Mouse (Mus musculus) embryonic facial prominence, embryonic 11.5 days (tissue): ENCODE results near the gene Yipf6. TPM values are rescaled to one million over a fixed set of nuclear protein-coding genes. Genes with fewer than 3 reads are reported as not detected.
"Not testable (repeated sequence)": the region's sequence is repeated elsewhere in the genome, so short reads cannot be mapped to it uniquely, and the experiment has no call there.

Experiments used
- ATAC-seq: fragments of 200-750 bp; cut with Nextera tagmentation; replicated peaks from 2 replicates; pipeline ENCODE4 v1.8.0; 2017; ENCODE audit warnings: low read depth; ENCODE audit not compliant: insufficient number of reproducible peaks, low FRiP score, low TSS enrichment
- DNase-seq: peaks from one replicate; pipeline ENCODE4 v3.0.0-alpha.2; 2015; ENCODE audit warnings: low spot score
- H3K27ac ChIP-seq: fragments of 300-500 bp; sonication (generic); replicated peaks from 2 replicates; pipeline ENCODE4 v1.5.1; 2014; ENCODE audit warnings: mild to moderate bottlenecking, low read depth, low read length, control low read depth
- H3K27me3 ChIP-seq: fragments of 300-500 bp; sonication (generic); 2 replicates; pipeline ENCODE4 v1.6.1; 2014; ENCODE audit warnings: mild to moderate bottlenecking, low read length, moderate library complexity, mixed read lengths; ENCODE audit not compliant: control insufficient read depth, insufficient read depth
- H3K36me3 ChIP-seq: fragments of 300-500 bp; sonication (generic); replicated peaks from 2 replicates; pipeline ENCODE4 v1.6.1; 2014; ENCODE audit warnings: low read depth, mild to moderate bottlenecking, low read length, moderate library complexity, mixed read lengths; ENCODE audit not compliant: control insufficient read depth, insufficient read depth
- H3K4me1 ChIP-seq: fragments of 300-500 bp; sonication (generic); 2 replicates; pipeline ENCODE4 v1.6.1; 2014; ENCODE audit warnings: low read length, mixed read lengths; ENCODE audit not compliant: control insufficient read depth, insufficient read depth
- H3K4me2 ChIP-seq: fragments of 300-500 bp; sonication (generic); 2 replicates; pipeline ENCODE4 v1.6.1; 2014; ENCODE audit warnings: low read depth, mild to moderate bottlenecking, control low read depth, low read length, moderate library complexity
- H3K4me3 ChIP-seq: fragments of 300-500 bp; sonication (generic); 2 replicates; pipeline ENCODE4 v1.5.1; 2014; ENCODE audit warnings: low read depth, low read length, control low read depth
- H3K9ac ChIP-seq: fragments of 300-500 bp; sonication (generic); replicated peaks from 2 replicates; pipeline ENCODE4 v1.6.1; 2014; ENCODE audit warnings: mild to moderate bottlenecking, control low read depth, low read length
- H3K9me3 ChIP-seq: fragments of 300-500 bp; sonication (generic); replicated peaks from 2 replicates; pipeline ENCODE4 v1.6.1; 2016; ENCODE audit warnings: mild to moderate bottlenecking, low read length, inconsistent platforms, mixed read lengths; ENCODE audit not compliant: control insufficient read depth
- WGBS: fragments of 180-500 bp; shearing (Covaris S2); extraction: QIAGEN DNeasy Blood & Tissue Kit; methylation state at CpG from one replicate; pipeline ENCODE4 v1.1.7; 2014; 5-methylcytosine and 5-hydroxymethylcytosine counted together
- polyA plus RNA-seq: library from polyadenylated mRNA; unstranded; fragments of >200 nt; fragmentation: Nextera tagmentation; extraction: Ambion mirVana; gene quantifications from 2 replicates; pipeline ENCODE4 v1.2.1, GENCODE M21; 2014

Gene Yipf6
- polyA plus RNA-seq, 1 experiment from 2014 or later: 16.6 TPM

DNA sequence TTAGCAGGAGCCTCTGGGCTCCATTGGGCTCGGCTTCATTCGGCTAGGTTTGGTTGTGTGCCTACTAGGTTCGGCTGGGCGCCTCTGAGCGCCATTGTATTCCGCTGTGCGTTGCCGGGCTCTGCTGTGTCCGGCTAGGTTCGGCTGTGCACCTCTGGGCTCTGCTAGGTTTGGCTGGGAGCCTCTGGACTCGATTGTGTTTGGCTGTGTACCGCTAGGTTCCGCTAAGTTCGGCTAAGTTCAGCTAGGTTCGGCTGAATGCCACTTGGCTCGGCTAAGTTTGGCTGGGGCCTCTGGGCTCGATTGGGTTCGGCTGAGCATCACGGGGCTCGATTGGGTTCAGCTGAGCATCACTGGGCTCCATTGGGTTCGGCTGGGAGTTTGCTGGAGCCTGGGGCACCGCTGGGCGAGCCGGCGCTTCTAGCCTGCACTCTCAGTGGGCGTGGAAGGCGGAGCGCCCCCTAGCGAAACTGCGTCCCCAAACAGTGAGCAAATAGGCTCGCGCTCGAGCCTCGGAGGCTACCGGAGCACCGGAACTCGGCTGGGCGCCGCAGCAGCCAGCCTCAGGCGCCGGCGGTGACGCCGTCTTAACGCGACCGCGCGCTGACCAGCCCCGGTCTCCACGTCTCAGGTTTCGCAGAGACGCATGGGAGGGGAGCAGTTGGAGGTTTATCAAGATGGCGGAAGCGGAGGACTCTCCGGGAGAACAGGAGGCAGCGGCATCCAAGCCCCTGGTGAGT, 1.6 kb downstream of the Yipf6 start:
- H3K4me1 ChIP-seq: no peaks in the 10 kb centered on the region
- H3K9ac ChIP-seq: peak overlapping the region; percentile 75
- DNase-seq: peak; percentile 95
- WGBS: 16% methylated on average over 55 of the region's 57 CpGs
- H3K27ac ChIP-seq: peak overlapping the region; percentile 79
- ATAC-seq: peak; percentile 90
- H3K4me2 ChIP-seq: peak overlapping the region; percentile 34
- H3K4me3 ChIP-seq: peak overlapping the region; percentile 57
- no peaks in the 10 kb centered on the region for H3K9me3 ChIP-seq
- no peaks in the 10 kb centered on the region for H3K27me3 ChIP-seq
- no peaks in the 10 kb centered on the region for H3K36me3 ChIP-seq

DNA sequence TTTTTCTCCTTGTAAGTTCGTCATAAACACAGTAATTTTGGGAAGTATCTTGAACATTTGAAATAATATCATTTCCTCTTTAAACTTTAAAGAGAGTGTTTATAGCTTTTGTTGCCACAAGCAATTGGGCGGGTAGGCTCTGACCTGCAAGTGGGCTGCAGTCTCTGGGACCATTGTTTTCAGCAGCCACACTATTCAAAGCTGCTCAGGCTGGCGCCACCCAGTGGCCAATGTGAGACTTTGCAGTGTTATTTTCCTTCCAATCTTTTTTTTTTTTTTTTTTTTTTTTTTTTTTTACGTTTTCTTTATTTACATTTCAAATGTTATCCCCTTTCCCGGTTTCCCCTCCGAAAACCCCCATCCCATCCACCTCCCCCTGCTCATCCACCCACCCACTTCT, 17.8 kb downstream of the Yipf6 start:
- ATAC-seq (no peak; the same call in 1 of the 2 replicates), DNase-seq (peak; percentile 68)
- Histone ChIP-seq H3K4me1 (no peaks in the 10 kb centered on the region), H3K4me3 (no peak overlapping the region), H3K27me3 (no peaks in the 10 kb centered on the region), H3K9me3 (no peaks in the 10 kb centered on the region), H3K9ac (no peak overlapping the region), H3K27ac (no peak overlapping the region), H3K4me2 (no peak overlapping the region), H3K36me3 (no peaks in the 10 kb centered on the region)
- 26% methylated on average over 5 of the region's 6 CpGs for WGBS

DNA sequence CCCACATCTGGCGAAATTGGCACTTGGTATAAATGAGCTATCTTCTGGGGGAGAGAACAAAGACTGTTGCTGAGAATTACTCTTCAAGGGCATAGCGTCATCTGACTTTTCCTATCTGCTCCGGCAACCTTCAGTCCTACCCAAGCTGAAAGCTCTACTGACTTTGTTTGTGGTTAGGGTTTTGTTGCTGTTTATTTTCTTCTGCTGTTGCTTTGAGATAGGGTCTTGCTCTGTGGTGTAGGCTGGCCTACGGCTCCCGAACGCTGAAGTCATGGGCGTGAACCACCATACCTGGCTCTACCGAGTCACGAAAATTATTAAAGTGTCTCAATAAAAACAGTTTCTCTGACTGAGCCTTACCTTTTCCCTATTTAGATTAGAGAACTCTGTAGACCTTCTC, 22.2 kb downstream of the Yipf6 start:
- 91% methylated on average over 9 of the region's 9 CpGs for WGBS
- Histone ChIP-seq H3K27me3 (no peaks in the 10 kb centered on the region), H3K9me3 (no peaks in the 10 kb centered on the region), H3K4me1 (no peaks in the 10 kb centered on the region), H3K4me3 (no peak overlapping the region), H3K36me3 (no peaks in the 10 kb centered on the region), H3K27ac (no peak overlapping the region), H3K9ac (no peak overlapping the region), H3K4me2 (no peak overlapping the region)
- DNase-seq: no peak
- no peak for ATAC-seq

DNA sequence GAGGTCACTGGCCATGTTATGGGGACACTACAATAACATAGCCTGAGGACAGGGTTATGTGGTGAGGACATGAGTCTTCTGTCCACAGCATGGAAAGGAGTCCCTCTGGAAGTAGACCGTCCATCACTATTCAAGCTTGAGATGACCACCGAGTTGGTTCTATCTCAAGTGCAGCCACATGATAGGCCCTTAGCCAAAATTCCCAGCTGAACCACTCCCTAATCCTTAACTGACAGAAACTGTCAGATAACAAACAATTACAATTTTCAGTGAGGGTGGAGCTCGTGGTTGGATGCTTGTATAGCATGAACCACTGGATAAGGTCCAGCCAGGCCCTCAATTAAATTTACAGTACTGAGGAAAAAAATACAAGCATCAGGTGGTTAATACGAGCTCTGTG, 22.9 kb downstream of the Yipf6 start:
- WGBS: 80% methylated on average over 4 of the region's 4 CpGs
- Histone ChIP-seq H3K27me3 (no peaks in the 10 kb centered on the region), H3K9me3 (no peaks in the 10 kb centered on the region), H3K4me1 (no peaks in the 10 kb centered on the region), H3K36me3 (no peaks in the 10 kb centered on the region), H3K9ac (no peak overlapping the region), H3K4me3 (no peak overlapping the region), H3K27ac (no peak overlapping the region), H3K4me2 (no peak overlapping the region)
- no peak for ATAC-seq
- DNase-seq: no peak

DNA sequence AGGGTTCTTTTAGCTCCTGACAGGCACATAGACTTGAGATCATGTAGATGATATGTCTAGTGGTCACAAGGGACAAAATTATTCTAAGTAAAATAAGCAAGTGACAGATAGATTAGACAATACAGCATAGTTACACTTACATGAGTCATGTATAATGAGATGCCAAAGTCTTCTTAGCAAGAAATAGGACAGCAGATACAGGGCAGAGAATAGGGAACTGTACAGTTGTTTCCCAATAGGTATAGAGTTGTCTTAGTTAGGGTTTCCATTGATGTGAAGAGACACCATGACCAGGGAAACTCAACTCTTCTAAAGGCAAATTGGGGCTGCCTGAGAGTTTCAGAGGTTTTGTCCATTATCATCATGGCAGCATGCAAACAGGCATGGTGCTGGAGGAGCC, 27.6 kb downstream of the Yipf6 start:
- no peak overlapping the region for H3K27ac ChIP-seq
- no peak overlapping the region for H3K4me2 ChIP-seq
- DNase-seq (no peak), ATAC-seq (no peak)
- H3K9me3 ChIP-seq: no peaks in the 10 kb centered on the region
- H3K4me1 ChIP-seq: no peaks in the 10 kb centered on the region
- no peaks in the 10 kb centered on the region for H3K27me3 ChIP-seq
- no peak overlapping the region for H3K9ac ChIP-seq
- no peak overlapping the region for H3K4me3 ChIP-seq
- H3K36me3 ChIP-seq: no peaks in the 10 kb centered on the region

DNA sequence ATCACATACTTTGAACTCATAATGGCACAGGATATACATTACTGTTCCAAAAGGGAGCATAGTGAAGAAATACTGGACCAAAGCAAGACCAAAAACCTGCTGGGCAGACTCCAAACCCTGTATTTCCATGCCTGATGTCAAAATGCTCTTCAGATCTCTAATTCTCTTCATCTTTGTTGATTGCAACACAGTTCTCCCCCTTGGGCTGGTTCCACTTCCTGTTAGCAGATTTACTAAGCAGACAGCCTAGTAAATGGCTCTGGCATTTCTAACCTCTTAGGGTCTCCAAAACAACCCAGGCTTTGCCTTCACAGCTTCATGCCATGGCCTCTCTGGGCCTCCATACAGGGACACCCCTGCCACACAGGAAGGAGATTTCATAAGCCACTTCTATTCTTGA, 28.4 kb downstream of the Yipf6 start:
- H3K9me3 ChIP-seq: no peaks in the 10 kb centered on the region
- H3K27me3 ChIP-seq: no peaks in the 10 kb centered on the region
- no peak overlapping the region for H3K27ac ChIP-seq
- no peaks in the 10 kb centered on the region for H3K4me1 ChIP-seq
- ATAC-seq (no peak), DNase-seq (no peak)
- H3K4me3 ChIP-seq: no peak overlapping the region
- no peak overlapping the region for H3K4me2 ChIP-seq
- H3K36me3 ChIP-seq: no peaks in the 10 kb centered on the region
- H3K9ac ChIP-seq: no peak overlapping the region

DNA sequence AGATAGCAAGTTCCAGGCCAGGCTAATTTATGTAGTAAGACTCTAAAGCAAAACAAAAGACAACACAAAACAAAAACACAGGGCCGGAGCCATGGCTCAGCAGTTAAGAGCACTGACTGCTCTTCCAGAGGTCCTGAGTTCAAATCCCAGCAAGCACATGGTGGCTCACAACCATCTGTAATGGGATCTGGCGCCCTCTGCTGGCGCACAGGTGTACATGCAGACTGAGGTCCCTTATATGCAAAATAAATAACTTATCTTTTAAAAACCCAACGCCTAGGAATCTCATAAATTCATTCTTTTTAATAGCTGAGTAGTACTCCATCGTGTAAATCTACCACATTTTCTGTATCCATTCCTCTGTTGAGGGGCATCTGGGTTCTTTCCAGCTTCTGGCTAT, 50.5 kb downstream of the Yipf6 start:
- not testable (repeated sequence) for H3K4me2 ChIP-seq, H3K27me3 ChIP-seq

DNA sequence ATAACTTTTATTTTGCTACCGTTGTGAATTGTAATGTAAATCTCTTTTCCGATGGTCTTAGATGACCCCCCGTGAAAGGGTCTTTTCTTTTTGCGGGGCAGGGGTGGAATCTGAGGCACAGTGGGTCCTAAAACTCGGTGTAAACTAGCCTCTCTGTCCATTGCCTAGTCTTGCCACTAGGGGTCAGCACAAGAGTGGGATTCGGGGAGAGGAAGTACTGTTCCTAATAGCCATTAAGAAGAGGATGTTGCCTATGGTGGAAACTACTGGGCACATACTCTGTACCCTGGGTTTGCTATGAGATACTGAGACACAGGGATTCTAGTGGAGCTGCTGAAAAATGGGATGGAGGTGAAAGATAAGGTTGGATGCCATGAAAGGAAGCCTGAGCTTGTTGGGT, 53.5 kb downstream of the Yipf6 start:
- DNase-seq (peak; percentile 63), ATAC-seq (0 out of 2 replicates have a peak, but pooled peaks have one; percentile 34)
- H3K27me3 ChIP-seq: no peaks in the 10 kb centered on the region
- 43% methylated on average over 6 of the region's 6 CpGs for WGBS
- no peaks in the 10 kb centered on the region for H3K4me1 ChIP-seq
- H3K9ac ChIP-seq: no peak overlapping the region
- no peaks in the 10 kb centered on the region for H3K9me3 ChIP-seq
- H3K4me3 ChIP-seq: no peak overlapping the region
- H3K36me3 ChIP-seq: no peaks in the 10 kb centered on the region
- H3K4me2 ChIP-seq: no peak overlapping the region
- H3K27ac ChIP-seq: no peak overlapping the region

More for the DNA sequence above, 50.5 kb downstream of the Yipf6 start:
- H3K36me3 ChIP-seq, H3K4me3 ChIP-seq, H3K27ac ChIP-seq, DNase-seq, H3K9me3 ChIP-seq, H3K4me1 ChIP-seq, ATAC-seq, H3K9ac ChIP-seq: not testable (repeated sequence)
- WGBS: 45% methylated on average over 5 of the region's 5 CpGs
